Mouse (Mus musculus): ENCODE results near the gene Ift27.

Gene Ift27

GRCm38 (mm10) chr15:78181701-78182405 is 7.9 kb upstream of the Ift27 start:
- no peak for TF ChIP-seq GATA4 (IDR thresholded peaks at IDR 0.05; ENCODE audit: insufficient replicate concordance, low read length)

- TF ChIP-seq GATA4 (IDR thresholded peaks at IDR 0.05; ENCODE audit: insufficient replicate concordance, low read length), result no peak
Measured at GRCm38 (mm10) chr15:78179775-78180174, 5.9 kb upstream of the Ift27 start.

GRCm38 (mm10) chr15:78178397-78178796 is 4.5 kb upstream of the Ift27 start:
- no peak for TF ChIP-seq GATA4 (IDR thresholded peaks at IDR 0.05; ENCODE audit: insufficient replicate concordance, low read length)

GRCm38 (mm10) chr15:78177257-78177656 is 3.4 kb upstream of the Ift27 start:
- no peak for TF ChIP-seq GATA4 (IDR thresholded peaks at IDR 0.05; ENCODE audit: insufficient replicate concordance, low read length)

GRCm38 (mm10) chr15:78174887-78175245 is 959 bp upstream of the Ift27 start:
- TF ChIP-seq GATA4 (IDR thresholded peaks at IDR 0.05; ENCODE audit: insufficient replicate concordance, low read length), result no peak

GRCm38 (mm10) chr15:78172899-78173817 is 749 bp downstream of the Ift27 start:
- TF ChIP-seq GATA4 (IDR thresholded peaks at IDR 0.05; ENCODE audit: insufficient replicate concordance, low read length), result no peak

- TF ChIP-seq GATA4 (IDR thresholded peaks at IDR 0.05; ENCODE audit: insufficient replicate concordance, low read length), result no peak
Measured at GRCm38 (mm10) chr15:78172256-78172898, 1.5 kb downstream of the Ift27 start.

- TF ChIP-seq GATA4 (IDR thresholded peaks at IDR 0.05; ENCODE audit: insufficient replicate concordance, low read length), result no peak
Measured at GRCm38 (mm10) chr15:78171651-78172050, 2.3 kb downstream of the Ift27 start.

- TF ChIP-seq GATA4 (IDR thresholded peaks at IDR 0.05; ENCODE audit: insufficient replicate concordance, low read length), result no peak
Measured at GRCm38 (mm10) chr15:78170708-78171107, 3.2 kb downstream of the Ift27 start.

GRCm38 (mm10) chr15:78169566-78169965 is 4.3 kb downstream of the Ift27 start:
- TF ChIP-seq GATA4 (IDR thresholded peaks at IDR 0.05; ENCODE audit: insufficient replicate concordance, low read length), result no peak

GRCm38 (mm10) chr15:78165292-78165691 is 8.6 kb downstream of the Ift27 start:
- TF ChIP-seq GATA4 (IDR thresholded peaks at IDR 0.05; ENCODE audit: insufficient replicate concordance, low read length), result no peak

GRCm38 (mm10) chr15:78164466-78164865 is 9.4 kb downstream of the Ift27 start:
- no peak for TF ChIP-seq GATA4 (IDR thresholded peaks at IDR 0.05; ENCODE audit: insufficient replicate concordance, low read length)

- TF ChIP-seq GATA4 (IDR thresholded peaks at IDR 0.05; ENCODE audit: insufficient replicate concordance, low read length), result no peak
Measured at GRCm38 (mm10) chr15:78161946-78162345, 12.0 kb downstream of the Ift27 start.

- no peak for TF ChIP-seq GATA4 (IDR thresholded peaks at IDR 0.05; ENCODE audit: insufficient replicate concordance, low read length)
Measured at GRCm38 (mm10) chr15:78158335-78158734, 15.6 kb downstream of the Ift27 start.

- TF ChIP-seq GATA4 (IDR thresholded peaks at IDR 0.05; ENCODE audit: insufficient replicate concordance, low read length), result no peak
Measured at GRCm38 (mm10) chr15:78157824-78158223, 16.1 kb downstream of the Ift27 start.

GRCm38 (mm10) chr15:78157330-78157729 is 16.6 kb downstream of the Ift27 start:
- TF ChIP-seq GATA4 (IDR thresholded peaks at IDR 0.05; ENCODE audit: insufficient replicate concordance, low read length), result no peak
